Mouse (Mus musculus) G1E (cell line): Measurements from ENCODE around the gene Ppp1r37.

Source experiments
- CTCF ChIP-seq: IDR thresholded peaks from 2 replicates; pipeline ENCODE4 v1.5.1; 2012; ENCODE audit warnings: low read depth, low read length, inconsistent platforms, mixed read lengths
- GATA1 ChIP-seq: IDR thresholded peaks from 2 replicates; pipeline ENCODE4 v1.6.1; 2012; ENCODE audit warnings: borderline replicate concordance, low read length, inconsistent platforms, mixed read lengths
- POLR2AphosphoS5 ChIP-seq: IDR thresholded peaks from 2 replicates; pipeline ENCODE4 v1.6.1; 2012; ENCODE audit warnings: low read depth, low read length, inconsistent platforms; ENCODE audit not compliant: insufficient replicate concordance
- TAL1 ChIP-seq: conservative IDR thresholded peaks from 2 replicates; pipeline ENCODE4 v1.6.1; 2012; ENCODE audit warnings: low read depth, low read length, inconsistent platforms, mixed read lengths

DNA sequence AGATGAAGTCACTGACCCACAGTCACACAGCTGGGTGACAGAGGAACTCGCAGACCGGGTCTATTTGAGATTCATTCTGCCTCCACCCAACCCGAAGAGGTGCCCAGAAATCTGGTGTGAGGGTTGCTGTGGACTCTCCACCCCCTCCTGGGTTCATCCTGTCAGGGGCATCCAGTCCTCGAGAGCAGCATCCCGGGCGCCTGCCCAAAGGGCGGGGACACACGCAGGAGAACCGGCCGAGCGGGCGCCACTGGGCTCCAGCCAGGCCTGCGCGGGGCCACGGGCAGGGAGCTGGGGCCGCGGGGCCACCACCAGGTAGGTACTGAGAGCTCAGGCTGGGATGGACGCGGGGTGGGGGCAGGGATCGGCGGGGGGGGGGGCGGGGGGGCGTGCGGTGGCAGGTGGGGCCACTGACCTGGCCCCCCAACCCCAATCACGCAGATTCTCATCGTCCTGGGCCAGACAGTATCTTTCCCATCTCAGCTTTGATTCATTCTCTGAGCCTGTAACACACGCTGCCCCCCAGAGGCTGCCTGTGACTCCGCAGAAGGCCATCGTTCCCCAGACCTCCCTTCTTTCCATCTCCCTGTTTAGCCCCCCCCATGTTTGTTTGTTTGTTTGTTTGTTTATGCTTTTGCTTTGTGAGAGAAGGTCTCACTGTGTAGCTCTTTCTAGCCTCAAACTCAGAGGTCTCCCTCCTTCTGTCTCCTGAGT lies 45.1 kb downstream of the Ppp1r37 start, which contains the start of gene Nkpd1:
- TF ChIP-seq CTCF (no peak), GATA1 (no peak), POLR2AphosphoS5 (no peak), TAL1 (no peak)
